Mouse (Mus musculus) urinary bladder, postnatal 4 days (tissue): Measurements from ENCODE around the gene Arfgap1.

ENCODE experiments used
- DNase-seq, 2 experiments: peaks; one replicate each; pipeline ENCODE4 v3.0.0; 2021 to 2022; ENCODE audit warnings: low spot score in 2 of 2

Gene Arfgap1

GRCm38 (mm10) chr2:180967010-180967763 lies at the start of gene Arfgap1:
Gene Arfgap1, plus strand, starts transcription at chr2:180967225.
- peak; percentile 89 to 93 for DNase-seq

GRCm38 (mm10) chr2:180919913-180920809 lies 46.9 kb upstream of the Arfgap1 start:
- peak in 1 of 2 experiments; percentile 24 for DNase-seq

GRCm38 (mm10) chr2:180920810-180921400 lies 46.1 kb upstream of the Arfgap1 start, which contains the start of gene Ythdf1:
Gene Ythdf1, minus strand, starts transcription at chr2:180920949.
- DNase-seq: peak; percentile 96 to 99

GRCm38 (mm10) chr2:180922739-180923138 lies 44.3 kb upstream of the Arfgap1 start:
- no peak for DNase-seq

- DNase-seq: peak; percentile 52 to 79
These were observed 41.8 kb upstream of the Arfgap1 start for GRCm38 (mm10) chr2:180925176-180925575.

- no peak for DNase-seq
These were observed 38.3 kb upstream of the Arfgap1 start, which contains the start of gene Birc7 for GRCm38 (mm10) chr2:180928723-180929122. Gene Birc7, plus strand, starts transcription at chr2:180929023.

GRCm38 (mm10) chr2:180932418-180932817 lies 34.6 kb upstream of the Arfgap1 start:
- DNase-seq: no peak

GRCm38 (mm10) chr2:180940187-180940586 lies 26.8 kb upstream of the Arfgap1 start:
- no peak for DNase-seq

GRCm38 (mm10) chr2:180941869-180942268 lies 25.2 kb upstream of the Arfgap1 start:
- no peak for DNase-seq

- no peak for DNase-seq
These were observed 17.1 kb upstream of the Arfgap1 start for GRCm38 (mm10) chr2:180949947-180950346.

GRCm38 (mm10) chr2:180952731-180953171 lies 14.3 kb upstream of the Arfgap1 start:
- no peak for DNase-seq

- DNase-seq: no peak
These were observed 13.4 kb upstream of the Arfgap1 start for GRCm38 (mm10) chr2:180953638-180954037.

- peak in 1 of 2 experiments; percentile 56 for DNase-seq
These were observed 12.7 kb upstream of the Arfgap1 start, which contains the start of gene Nkain4 for GRCm38 (mm10) chr2:180954061-180955047. Gene Nkain4, minus strand, starts transcription at chr2:180954699.

GRCm38 (mm10) chr2:180959605-180960004 lies 7.4 kb upstream of the Arfgap1 start:
- DNase-seq: no peak

GRCm38 (mm10) chr2:180960187-180960586 lies 6.8 kb upstream of the Arfgap1 start:
- no peak for DNase-seq

- DNase-seq: no peak
These were observed 4.3 kb upstream of the Arfgap1 start for GRCm38 (mm10) chr2:180962616-180963308.

- peak; percentile 58 to 78 for DNase-seq
These were observed 3.1 kb upstream of the Arfgap1 start for GRCm38 (mm10) chr2:180963956-180964355.

GRCm38 (mm10) chr2:180966092-180966882 lies 738 bp upstream of the Arfgap1 start:
- DNase-seq: no peak

- DNase-seq: no peak
These were observed 14.1 kb downstream of the Arfgap1 start for GRCm38 (mm10) chr2:180981133-180981532.
